Mouse (Mus musculus) testis, adult 2 months (tissue): ENCODE measurements at regions not wholly inside any gene's neighbourhood (a gene's known extent, or its start where the extent isn't known, plus 50 kb on each side); places are given as distances from the start of the nearest gene placed in this dataset.

Source experiments
- CTCF ChIP-seq: fragments of 200-500 bp; IDR thresholded peaks from 2 replicates; pipeline ENCODE4 v1.5.1; 2012; ENCODE audit warnings: low read depth, mild to moderate bottlenecking, inconsistent platforms, low read length, moderate library complexity; ENCODE audit not compliant: control insufficient read depth, insufficient read depth, insufficient replicate concordance
- POLR2A ChIP-seq: fragments of 200-500 bp; IDR thresholded peaks from 2 replicates; pipeline ENCODE4 v1.6.1; 2012; ENCODE audit warnings: low read depth, mild to moderate bottlenecking, inconsistent platforms, low read length, moderate library complexity; ENCODE audit not compliant: control insufficient read depth

DNA sequence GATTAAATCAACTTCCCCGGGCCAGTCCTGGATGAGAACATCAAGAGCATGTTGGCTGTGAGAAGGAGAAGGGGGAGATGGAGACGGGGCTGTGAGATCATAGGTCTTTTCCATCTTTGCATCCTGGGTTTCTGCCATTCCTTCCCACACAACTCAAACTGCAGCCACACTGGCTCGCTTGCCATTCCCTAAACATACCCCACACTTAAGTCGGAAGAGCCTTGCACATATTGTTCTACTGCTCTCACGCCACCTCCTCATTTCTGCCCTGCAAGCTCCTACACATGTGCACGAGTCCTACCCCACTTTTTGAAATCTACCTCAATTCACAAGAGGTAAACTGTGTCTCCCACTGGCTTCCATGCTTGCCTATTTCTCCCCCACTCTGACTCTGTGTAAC is 228.3 kb upstream of the Lyplal1 start:
- TF ChIP-seq CTCF (no peak), POLR2A (no peak)
